Mouse (Mus musculus): Measurements from ENCODE around the gene Mdm2.

DNA sequence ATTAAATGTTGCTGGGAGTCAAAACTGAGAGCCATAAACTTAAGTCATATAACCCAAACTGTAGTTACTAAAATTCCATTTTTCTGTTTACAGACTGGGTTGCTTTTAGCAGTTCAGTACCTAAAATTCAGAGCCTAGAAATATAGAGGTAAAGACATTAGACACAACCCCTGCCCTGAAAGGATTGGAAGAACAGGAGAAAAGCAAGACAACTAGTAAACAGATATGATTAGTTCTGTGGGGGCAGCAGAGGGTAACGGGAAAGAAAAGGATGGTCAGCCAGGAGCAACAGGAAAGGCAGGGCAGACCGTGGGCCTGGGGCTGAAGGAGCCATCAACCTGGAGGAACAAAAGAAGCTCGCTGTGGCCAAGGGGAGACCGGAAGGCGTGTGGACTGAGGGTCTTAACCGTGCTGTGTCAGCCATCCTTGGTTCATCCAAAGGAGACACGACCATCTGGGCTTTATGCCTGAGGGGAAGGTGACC is 69.9 kb downstream of the Mdm2 start:
- no peak for TF ChIP-seq POLR2A (IDR thresholded peaks at IDR 0.05; ENCODE audit: low read depth, low read length)
- TF ChIP-seq CTCF (IDR thresholded peaks at IDR 0.05; ENCODE audit: borderline replicate concordance, insufficient read depth, low read length), result no peak

Measured in embryonic fibroblast, embryonic 13.5 days (primary cell).